Mouse (Mus musculus) hindbrain, embryonic 16.5 days (tissue): ENCODE results near the gene Anln. TPM values are rescaled to one million over a fixed set of nuclear protein-coding genes. Genes with fewer than 3 reads are reported as not detected.
A peak's percentile ranks its signal among the peaks of the same experiment; 100 is the strongest.
"Not testable (repeated sequence)": the region's sequence is repeated elsewhere in the genome, so short reads cannot be mapped to it uniquely, and the experiment has no call there.

ENCODE experiments used
- ATAC-seq: fragments of 200-750 bp; cut with Nextera tagmentation; 2 replicates; pipeline ENCODE4 v1.8.0; 2017; ENCODE audit warnings: moderate TSS enrichment, moderate library complexity
- H3K27ac ChIP-seq: fragments of 300-500 bp; sonication (generic); 2 replicates; pipeline ENCODE4 v1.5.1; 2014; ENCODE audit warnings: low read depth, mild to moderate bottlenecking, control low read depth, low read length, moderate library complexity
- H3K27me3 ChIP-seq: fragments of 300-500 bp; sonication (generic); replicated peaks from 2 replicates; pipeline ENCODE4 v1.6.1; 2014; ENCODE audit warnings: low read length; ENCODE audit not compliant: control insufficient read depth, insufficient read depth
- H3K36me3 ChIP-seq: fragments of 300-500 bp; sonication (generic); 2 replicates; pipeline ENCODE4 v1.6.1; 2014; ENCODE audit warnings: mild to moderate bottlenecking, low read length, moderate library complexity, mixed read lengths; ENCODE audit not compliant: control insufficient read depth, insufficient read depth
- H3K4me1 ChIP-seq: fragments of 300-500 bp; sonication (generic); 2 replicates; pipeline ENCODE4 v1.6.1; 2014; ENCODE audit warnings: low read depth, low read length; ENCODE audit not compliant: control insufficient read depth, insufficient read depth
- H3K4me2 ChIP-seq: fragments of 300-500 bp; sonication (generic); 2 replicates; pipeline ENCODE4 v1.6.1; 2014; ENCODE audit warnings: mild to moderate bottlenecking, low read length, control low read depth, moderate library complexity
- H3K4me3 ChIP-seq: fragments of 300-500 bp; sonication (generic); 2 replicates; pipeline ENCODE4 v1.5.1; 2014; ENCODE audit warnings: mild to moderate bottlenecking, low read length, control low read depth, moderate library complexity
- H3K9ac ChIP-seq: fragments of 300-500 bp; sonication (generic); 2 replicates; pipeline ENCODE4 v1.6.1; 2014; ENCODE audit warnings: low read depth, mild to moderate bottlenecking, control low read depth, low read length, moderate library complexity
- H3K9me3 ChIP-seq: fragments of 300-500 bp; sonication (generic); 2 replicates; pipeline ENCODE4 v1.6.1; 2014; ENCODE audit warnings: mild to moderate bottlenecking, low read length, moderate library complexity; ENCODE audit not compliant: control insufficient read depth
- WGBS: fragments of 180-500 bp; shearing (Covaris S2); extraction: QIAGEN DNeasy Blood & Tissue Kit; methylation state at CpG from one replicate; pipeline ENCODE4 v1.1.7; 2014; 5-methylcytosine and 5-hydroxymethylcytosine counted together
- polyA plus RNA-seq: library from polyadenylated mRNA; unstranded; fragments of >200 nt; fragmentation: Nextera tagmentation; extraction: Ambion mirVana; gene quantifications from 2 replicates; pipeline ENCODE4 v1.2.1, GENCODE M21; 2015

The Anln gene
- polyA plus RNA-seq, 1 experiment from 2014 or later = 4.1 TPM

DNA sequence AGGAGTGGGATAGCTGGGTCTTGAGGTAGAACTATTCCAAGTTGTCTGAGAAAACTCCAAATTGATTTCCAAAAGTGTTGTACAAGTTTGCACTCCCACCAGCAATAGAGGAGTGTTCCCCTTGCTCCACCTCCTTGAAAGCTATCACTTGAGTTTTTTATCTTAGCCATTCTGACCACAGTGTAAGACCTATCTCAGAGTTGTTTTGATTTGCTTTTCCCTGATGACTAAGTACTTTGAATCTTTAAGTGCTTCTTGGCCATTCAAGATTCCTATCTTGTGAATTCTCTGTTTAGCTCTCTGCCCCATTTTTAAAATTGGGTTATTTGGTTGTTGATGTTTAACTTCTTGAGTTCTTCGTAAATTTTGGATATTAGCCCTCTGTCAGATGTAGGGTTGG, 69.9 kb downstream of the Anln start:
- Histone ChIP-seq H3K4me3 (no peak overlapping the region), H3K4me1 (no peaks in the 10 kb centered on the region), H3K36me3 (no peaks in the 10 kb centered on the region), H3K9me3 (no peaks in the 10 kb centered on the region; the same call in 1 of the 2 replicates), H3K27ac (no peak overlapping the region), H3K9ac (no peak overlapping the region), H3K4me2 (no peak overlapping the region), H3K27me3 (no peaks in the 10 kb centered on the region)
- no peak for ATAC-seq
- WGBS = 97% methylated on average over 1 of the region's 1 CpGs

DNA sequence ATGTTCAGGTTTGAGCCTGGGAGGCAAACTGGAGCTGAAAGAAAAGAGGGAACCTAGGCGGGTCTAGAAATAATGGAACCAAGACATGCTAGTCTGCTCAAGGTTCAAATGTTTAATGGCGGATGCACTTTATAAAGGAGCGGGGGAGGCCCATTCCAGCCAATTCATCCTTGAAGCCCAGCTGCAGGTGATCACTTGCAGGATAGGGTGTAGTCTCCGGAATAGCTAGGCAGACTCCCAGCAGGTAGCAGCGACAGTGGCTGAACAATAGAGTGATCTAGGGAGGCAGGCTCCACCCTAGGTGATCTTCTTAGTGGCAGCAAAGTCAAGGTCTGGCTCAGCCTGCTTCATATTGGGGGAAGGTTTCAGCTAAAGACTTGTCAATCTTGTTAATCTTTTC, 72.9 kb downstream of the Anln start:
- WGBS = 67% methylated on average over 5 of the region's 5 CpGs
- not testable (repeated sequence) for H3K4me3 ChIP-seq, H3K4me2 ChIP-seq, H3K27ac ChIP-seq, H3K36me3 ChIP-seq, H3K9me3 ChIP-seq, H3K4me1 ChIP-seq, ATAC-seq, H3K9ac ChIP-seq, H3K27me3 ChIP-seq

DNA sequence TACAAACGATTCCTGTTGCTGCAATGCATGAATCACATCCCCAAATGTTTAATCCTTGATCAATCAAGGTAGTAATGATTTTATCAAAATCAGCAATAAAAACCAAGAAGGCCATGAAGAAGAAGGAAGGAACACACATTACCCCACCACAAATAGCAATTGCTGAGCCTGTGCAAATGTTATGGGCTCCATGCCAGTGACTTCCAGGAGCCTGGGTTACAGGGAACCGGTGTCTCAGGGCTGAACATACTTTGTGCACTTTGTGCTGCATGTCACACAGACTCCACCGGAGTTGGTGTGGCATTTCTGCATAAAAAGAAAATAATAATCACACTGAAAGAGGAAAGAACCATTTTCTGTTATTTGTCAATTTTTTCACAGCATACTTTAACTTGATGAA, 74.9 kb downstream of the Anln start:
- no peaks in the 10 kb centered on the region; the same call in 1 of the 2 replicates for H3K9me3 ChIP-seq
- no peak overlapping the region for H3K4me3 ChIP-seq
- no peak for ATAC-seq
- no peaks in the 10 kb centered on the region for H3K36me3 ChIP-seq
- no peak overlapping the region for H3K4me2 ChIP-seq
- no peak overlapping the region for H3K27ac ChIP-seq
- 86% methylated on average over 3 of the region's 3 CpGs for WGBS
- H3K4me1 ChIP-seq = no peaks in the 10 kb centered on the region
- H3K9ac ChIP-seq = no peak overlapping the region
- H3K27me3 ChIP-seq = no peaks in the 10 kb centered on the region

DNA sequence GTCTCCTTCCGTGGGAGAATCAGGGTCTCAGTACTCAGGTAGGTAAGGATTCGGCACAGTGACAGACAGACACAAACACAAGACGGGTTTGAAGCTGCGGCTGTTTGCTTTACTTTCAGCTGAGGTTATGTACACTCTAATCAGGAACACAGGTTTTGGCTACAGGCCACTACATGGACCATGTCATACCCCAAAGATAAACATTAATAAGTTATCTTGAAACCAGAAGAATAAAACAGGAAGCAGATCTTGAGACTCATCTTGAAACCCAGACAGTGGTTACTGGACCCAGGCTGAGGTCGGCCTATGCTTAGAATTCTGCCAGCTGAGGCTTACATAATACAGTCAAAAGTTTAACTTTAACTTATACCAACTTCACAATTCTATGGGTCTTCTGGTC, 75.8 kb downstream of the Anln start:
- H3K4me2 ChIP-seq = no peak overlapping the region
- H3K27me3 ChIP-seq = no peaks in the 10 kb centered on the region
- 87% methylated on average over 5 of the region's 5 CpGs for WGBS
- no peak overlapping the region for H3K27ac ChIP-seq
- no peaks in the 10 kb centered on the region for H3K4me1 ChIP-seq
- no peak overlapping the region for H3K4me3 ChIP-seq
- H3K9ac ChIP-seq = no peak overlapping the region
- no peaks in the 10 kb centered on the region; the same call in 1 of the 2 replicates for H3K9me3 ChIP-seq
- no peak for ATAC-seq
- no peaks in the 10 kb centered on the region for H3K36me3 ChIP-seq

DNA sequence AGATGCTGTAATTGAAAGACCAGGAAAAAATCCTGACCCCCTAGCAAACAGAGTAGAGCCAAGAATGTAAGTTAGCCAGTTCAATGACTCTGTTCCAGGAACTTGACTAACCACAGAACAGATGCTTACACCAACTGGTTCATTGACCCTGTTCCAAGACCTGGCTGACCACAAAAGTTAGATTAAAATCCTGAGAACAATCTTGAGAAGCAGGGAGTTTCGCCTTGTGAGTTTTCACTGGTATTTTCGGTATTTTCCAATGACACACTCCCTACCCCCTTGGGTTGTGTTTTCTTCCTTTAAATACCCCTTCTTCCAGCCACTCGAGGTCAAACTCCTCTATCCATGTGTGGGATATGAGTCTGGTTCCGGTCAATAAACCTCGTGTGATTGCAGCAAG, 79.3 kb downstream of the Anln start:
- H3K27me3 ChIP-seq = no peaks in the 10 kb centered on the region
- ATAC-seq = no peak
- peaks cover 9% of the 10 kb centered on the region for H3K4me1 ChIP-seq
- H3K9ac ChIP-seq = no peak overlapping the region
- WGBS = 93% methylated on average over 5 of the region's 5 CpGs
- no peak overlapping the region for H3K4me3 ChIP-seq
- no peaks in the 10 kb centered on the region for H3K9me3 ChIP-seq
- no peak overlapping the region for H3K4me2 ChIP-seq
- H3K27ac ChIP-seq = no peak overlapping the region
- H3K36me3 ChIP-seq = peaks cover 6% of the 10 kb centered on the region; the same call in 1 of the 2 replicates

DNA sequence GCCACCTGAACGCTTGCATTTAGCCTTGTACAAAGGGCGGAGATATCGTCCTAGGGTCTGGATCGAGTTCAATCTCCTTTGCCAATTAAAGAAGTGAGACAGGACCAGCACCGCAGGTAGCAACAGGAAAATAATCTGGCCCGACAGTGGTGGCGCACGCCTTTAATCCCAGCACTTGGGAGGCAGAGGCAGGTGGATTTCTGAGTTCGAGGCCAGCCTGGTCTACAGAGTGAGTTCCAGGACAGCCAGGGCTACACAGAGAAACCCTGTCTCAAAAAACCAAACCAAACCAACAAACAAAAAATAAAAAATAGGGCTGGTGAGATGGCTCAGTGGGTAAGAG, 81.1 kb downstream of the Anln start:
- not testable (repeated sequence) for H3K9me3 ChIP-seq, H3K27me3 ChIP-seq, ATAC-seq, H3K4me1 ChIP-seq
- peak overlapping the region; percentile 62 for H3K9ac ChIP-seq
- H3K4me3 ChIP-seq = peak overlapping the region; percentile 81
- H3K27ac ChIP-seq = peak overlapping the region; percentile 90
- H3K4me2 ChIP-seq = peak overlapping the region; percentile 83
- H3K36me3 ChIP-seq = peaks cover 21% of the 10 kb centered on the region
- WGBS = 8% methylated on average over 9 of the region's 9 CpGs

DNA sequence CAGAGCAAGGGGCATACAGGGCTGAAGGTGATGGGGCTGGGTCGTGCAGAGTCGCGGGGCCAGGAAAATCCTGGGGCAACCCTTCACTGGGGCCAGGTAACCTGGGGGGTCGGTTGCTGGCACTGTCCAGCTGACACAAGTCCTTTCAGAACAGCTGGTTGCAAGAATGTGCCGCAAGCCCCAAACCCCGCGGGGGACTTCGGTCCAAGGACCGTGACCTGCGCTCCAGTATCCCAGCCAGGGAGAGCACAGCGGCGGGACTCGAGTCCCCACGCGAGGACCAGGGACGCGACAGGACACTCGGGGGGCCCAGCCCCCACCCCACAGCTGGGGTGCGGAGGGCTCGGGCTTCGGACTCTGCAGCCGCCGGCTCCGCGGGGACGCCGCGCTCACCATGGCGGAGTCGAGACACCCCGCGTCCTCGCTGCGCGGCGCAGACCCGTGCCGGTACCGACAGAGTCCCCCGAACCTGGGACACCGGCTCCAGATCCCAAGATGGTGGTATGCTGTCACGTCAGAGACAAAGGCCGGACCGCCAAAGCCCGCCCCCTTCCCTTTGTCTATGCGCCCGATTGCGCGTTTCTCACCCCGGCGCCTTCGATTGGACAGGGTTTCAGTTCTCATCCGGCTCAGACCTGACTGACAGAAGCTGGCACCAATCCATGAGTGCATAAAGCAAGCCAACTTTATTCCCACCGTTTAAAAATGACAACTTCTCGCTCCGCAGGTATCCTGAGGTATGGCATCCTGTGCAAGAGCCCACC, 81.7 kb downstream of the Anln start, which contains the start of gene Zfp810:
Zfp810 (minus strand) TSS at position 493 of the 764 bp plus-strand sequence.
- Histone ChIP-seq H3K4me3 (peak within 1 kb of the TSS; percentile 81), H3K27me3 (no peaks in the 10 kb centered on the region), H3K36me3 (peaks cover 23% of the 10 kb centered on the region), H3K4me1 (peaks cover 9% of the 10 kb centered on the region), H3K9ac (peak within 1 kb of the TSS; percentile 99), H3K4me2 (peak within 1 kb of the TSS; percentile 83), H3K27ac (peak within 1 kb of the TSS; percentile 90), H3K9me3 (peaks cover 8% of the 10 kb centered on the region)
- under 1% methylated on average over 40 of the region's 56 CpGs for WGBS
- ATAC-seq = peak; percentile 99

DNA sequence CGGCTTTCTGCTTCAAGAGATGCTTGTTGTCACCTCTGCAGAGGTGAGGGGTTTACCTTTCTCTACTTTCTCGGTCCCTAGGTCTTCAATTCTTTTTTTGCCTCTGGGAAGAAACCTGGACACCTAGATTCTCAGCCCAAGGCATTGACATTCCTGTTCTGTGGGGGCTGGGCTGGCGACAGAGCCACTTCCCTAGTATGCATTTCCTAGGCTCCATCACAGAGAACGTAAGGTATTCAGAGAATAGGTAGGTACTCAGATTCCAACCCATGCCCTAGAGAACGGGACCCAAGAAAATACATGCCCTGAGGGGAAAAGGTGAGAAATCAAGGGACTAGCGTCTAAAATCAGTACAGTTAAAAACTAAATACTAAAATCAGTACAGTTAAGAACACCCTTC, 82.3 kb downstream of the Anln start:
- peak overlapping the region; percentile 81 for H3K4me3 ChIP-seq
- H3K9ac ChIP-seq = peak overlapping the region; percentile 99
- H3K36me3 ChIP-seq = peaks cover 26% of the 10 kb centered on the region
- H3K4me2 ChIP-seq = peak overlapping the region; percentile 83
- 13% methylated on average over 6 of the region's 6 CpGs for WGBS
- H3K4me1 ChIP-seq = peaks cover 9% of the 10 kb centered on the region
- H3K9me3 ChIP-seq = peaks cover 8% of the 10 kb centered on the region
- H3K27ac ChIP-seq = peak overlapping the region; percentile 90
- H3K27me3 ChIP-seq = no peaks in the 10 kb centered on the region
- ATAC-seq = peak; percentile 31

DNA sequence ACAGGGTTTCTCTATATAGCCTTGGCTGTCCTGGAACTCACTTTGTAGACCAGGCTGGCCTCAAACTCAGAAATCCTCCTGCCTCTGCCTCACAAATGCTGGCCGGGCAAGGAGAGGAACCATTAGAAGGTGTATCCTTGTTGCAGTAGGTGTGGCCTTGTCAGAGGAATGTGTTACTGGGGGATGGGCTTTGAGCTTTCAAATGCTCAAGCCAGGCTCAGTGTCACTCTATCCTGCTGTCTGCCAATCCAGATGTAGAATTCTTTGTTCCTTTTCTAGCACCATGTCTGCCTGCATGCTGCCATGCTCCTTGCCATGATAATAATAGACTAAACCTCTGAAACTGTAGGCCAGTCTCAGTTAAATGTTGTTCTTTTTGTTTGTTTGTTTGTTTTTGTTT, 86.8 kb downstream of the Anln start:
- H3K27ac ChIP-seq = no peak overlapping the region
- peaks cover 8% of the 10 kb centered on the region for H3K9me3 ChIP-seq
- WGBS = 93% methylated on average over 1 of the region's 1 CpGs
- ATAC-seq = no peak
- H3K4me2 ChIP-seq = no peak overlapping the region
- H3K4me1 ChIP-seq = peaks cover 9% of the 10 kb centered on the region
- H3K4me3 ChIP-seq = no peak overlapping the region
- H3K9ac ChIP-seq = no peak overlapping the region
- peaks cover 48% of the 10 kb centered on the region for H3K36me3 ChIP-seq
- H3K27me3 ChIP-seq = no peaks in the 10 kb centered on the region
